Mouse (Mus musculus) sigmoid colon, adult 10 weeks (tissue): ENCODE data around the gene Bace2. TPM values are rescaled to one million over a fixed set of nuclear protein-coding genes. Genes with fewer than 3 reads are reported as not detected.

ENCODE experiments used
- polyA plus RNA-seq: library from polyadenylated mRNA; stranded (reverse); fragments of 350-450 nt; fragmentation: Illumina TruSeq; extraction: RNeasy Lipid Tissue Mini Kit (QIAGEN cat#74804); gene quantifications from one replicate; pipeline ENCODE4 v1.2.3, GENCODE M21; 2014; ENCODE audit warnings: low read depth, low replicate concordance

Gene Bace2
- 48.2 TPM for polyA plus RNA-seq

DNA sequence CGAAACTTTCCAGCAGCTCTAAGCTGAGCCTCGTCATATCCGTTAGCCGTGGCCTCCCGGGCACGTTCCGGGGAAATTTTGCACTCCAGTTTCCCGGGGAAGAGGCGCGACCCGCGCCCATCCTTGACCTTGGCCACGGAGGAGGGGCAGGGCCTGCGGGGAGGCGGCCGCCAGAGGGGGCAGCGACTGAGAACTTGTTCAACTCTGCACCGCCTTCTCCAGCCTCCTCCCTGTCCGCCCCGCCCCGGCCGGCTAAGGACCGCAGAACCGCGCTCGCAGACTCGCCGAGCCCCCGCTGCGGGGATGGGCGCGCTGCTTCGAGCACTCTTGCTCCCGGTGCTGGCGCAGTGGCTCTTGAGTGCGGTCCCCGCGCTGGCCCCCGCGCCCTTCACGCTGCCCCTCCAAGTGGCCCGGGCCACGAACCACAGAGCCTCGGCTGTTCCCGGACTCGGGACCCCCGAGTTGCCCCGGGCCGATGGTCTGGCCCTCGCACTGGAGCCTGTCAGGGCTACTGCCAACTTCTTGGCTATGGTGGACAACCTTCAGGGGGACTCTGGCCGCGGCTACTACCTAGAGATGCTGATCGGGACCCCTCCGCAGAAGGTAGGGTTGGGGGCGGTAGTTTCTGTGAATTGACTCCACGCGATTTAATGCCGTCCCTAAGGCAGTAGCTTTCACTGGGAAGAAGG is at the start of gene Bace2:
Bace2 (plus strand) TSS at position 244 of the 689 bp plus-strand sequence.

DNA sequence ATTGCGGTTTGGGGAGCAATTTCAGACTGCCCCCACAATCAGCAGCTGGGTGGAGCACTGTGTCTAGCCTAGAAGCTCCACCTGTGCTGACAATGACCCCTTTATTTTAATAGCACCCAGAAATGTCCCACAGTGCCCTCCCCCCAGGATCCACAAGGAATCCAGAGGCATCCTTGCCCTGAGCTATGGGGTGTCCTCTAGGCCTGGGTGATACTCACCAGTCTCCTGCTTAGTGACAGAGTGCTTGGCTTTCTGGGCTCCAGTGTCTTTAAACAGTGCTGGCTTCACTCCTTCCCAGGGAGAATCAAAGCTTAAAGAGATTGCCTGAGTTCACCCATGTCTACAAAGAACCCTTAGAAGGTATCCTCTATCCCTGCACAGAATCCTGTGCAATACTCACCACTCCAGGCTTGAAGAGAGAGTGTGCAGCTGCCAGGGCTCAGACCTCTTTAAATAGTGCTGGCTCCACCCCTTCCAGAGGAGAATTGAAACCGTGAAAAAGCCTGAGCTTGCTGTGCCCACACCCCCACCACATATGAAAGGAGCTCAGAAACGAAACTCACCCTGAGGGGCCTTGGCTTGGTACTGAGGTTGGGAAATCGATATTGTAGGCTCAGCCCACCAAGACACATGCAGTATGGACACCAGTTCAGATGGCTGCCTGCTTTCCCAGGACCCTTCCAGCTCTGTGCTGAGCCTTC is 106.1 kb downstream of the Bace2 start, which contains the start of gene Mx1:
Mx1 (minus strand) TSS at position 427 of the 701 bp plus-strand sequence.

Other genes with a start within 250 kb of the Bace2 start
- 0.50 TPM for gene Dscam, start 186.0 kb upstream of the Bace2 start, polyA plus RNA-seq
- 17.7 TPM for gene Mx1, start 106.2 kb downstream of the Bace2 start, polyA plus RNA-seq
- 211 TPM for gene Fam3b, start 158.1 kb downstream of the Bace2 start, polyA plus RNA-seq